Mouse (Mus musculus): ENCODE data around the gene Zfp689. TPM values are rescaled to one million over a fixed set of nuclear protein-coding genes. Genes with fewer than 3 reads are reported as not detected.
A peak's percentile ranks its signal among the peaks of the same experiment; 100 is the strongest.

Zfp689 gene
- polyA plus RNA-seq, 1 experiment from 2014 or later = 9.6 TPM

- Histone ChIP-seq H3K4me1 (ENCODE audit: insufficient read depth) (peaks cover 14% of the 10 kb centered on the region; the same call in 1 of the 2 replicates), H3K27me3 (ENCODE audit: insufficient read depth, low read length) (no peaks in the 10 kb centered on the region), H3K9me3 (ENCODE audit: low read depth, low read length) (no peaks in the 10 kb centered on the region), H3K4me3 (ENCODE audit: low read depth, low read length) (no peak overlapping the region), H3K36me3 (ENCODE audit: insufficient read depth) (peaks cover 47% of the 10 kb centered on the region), H3K9ac (no peak overlapping the region), H3K4me2 (no peak overlapping the region), H3K27ac (ENCODE audit: low read depth) (no peak overlapping the region)
- ATAC-seq (ENCODE audit: insufficient read depth) (no peak), DNase-seq (no peak)
- 87% methylated on average over 7 of the region's 7 CpGs for WGBS
- no peak for TF ChIP-seq CTCF (IDR thresholded peaks at IDR 0.05; ENCODE audit: low read depth)
These were observed 5.9 kb upstream of the Zfp689 start for GRCm38 (mm10) chr7:127454905-127455304.

DNA sequence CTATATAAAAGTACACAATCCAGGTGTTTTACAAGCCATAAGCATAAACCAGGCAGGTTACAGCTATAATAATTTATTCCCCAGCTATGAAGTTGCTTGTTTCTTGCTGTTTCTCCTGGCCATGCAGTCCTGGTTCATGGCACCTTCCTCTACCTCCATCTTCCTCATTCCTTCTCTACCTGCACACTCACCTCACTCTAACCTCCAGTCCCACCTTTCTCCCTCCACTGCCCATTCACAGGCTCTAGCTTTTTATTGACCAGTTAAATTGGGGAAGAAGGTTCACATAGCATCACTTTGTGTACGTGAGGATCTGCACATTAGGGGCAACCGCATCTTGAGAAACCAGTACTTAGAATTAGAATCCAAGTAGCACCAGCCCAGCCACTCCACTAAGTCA, 4.1 kb upstream of the Zfp689 start:
- WGBS = 92% methylated on average over 2 of the region's 2 CpGs
- Histone ChIP-seq H3K9ac (no peak overlapping the region), H3K4me1 (ENCODE audit: insufficient read depth) (peaks cover 14% of the 10 kb centered on the region; the same call in 1 of the 2 replicates), H3K27me3 (ENCODE audit: insufficient read depth, low read length) (no peaks in the 10 kb centered on the region), H3K4me2 (no peak overlapping the region), H3K36me3 (ENCODE audit: insufficient read depth) (peaks cover 36% of the 10 kb centered on the region), H3K4me3 (ENCODE audit: low read depth, low read length) (no peak overlapping the region), H3K9me3 (ENCODE audit: low read depth, low read length) (no peaks in the 10 kb centered on the region), H3K27ac (ENCODE audit: low read depth) (no peak overlapping the region)
- DNase-seq (no peak), ATAC-seq (ENCODE audit: insufficient read depth) (no peak)
- no peak for TF ChIP-seq CTCF (IDR thresholded peaks at IDR 0.05; ENCODE audit: low read depth)

DNA sequence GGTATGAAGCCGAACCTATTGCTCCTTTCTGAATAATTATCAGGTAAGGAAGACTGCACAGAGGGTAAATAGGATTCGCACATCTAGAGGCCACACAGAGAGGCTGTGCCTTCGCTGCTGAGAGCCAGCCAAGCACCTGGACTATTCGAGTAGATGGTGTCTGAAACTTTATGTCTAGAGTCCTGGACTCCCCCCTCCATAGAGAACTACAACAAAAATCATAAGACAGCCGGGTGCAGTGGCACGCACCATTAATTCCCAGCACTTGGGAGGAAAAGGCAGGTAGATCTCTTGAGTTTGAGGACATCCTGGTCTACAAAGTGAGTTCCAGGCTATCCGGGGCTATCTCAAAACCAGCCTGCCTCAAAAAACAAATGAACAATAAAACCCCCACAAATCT, 1.0 kb upstream of the Zfp689 start:
- peak overlapping the region; percentile 85 for H3K4me3 ChIP-seq (ENCODE audit: low read depth, low read length)
- TF ChIP-seq CTCF (IDR thresholded peaks at IDR 0.05; ENCODE audit: low read depth) = no peak
- H3K4me2 ChIP-seq = peak overlapping the region; percentile 87
- H3K27me3 ChIP-seq (ENCODE audit: insufficient read depth, low read length) = no peaks in the 10 kb centered on the region
- peak overlapping the region; percentile 40; the same call in 1 of the 2 replicates for H3K27ac ChIP-seq (ENCODE audit: low read depth)
- 80% methylated on average over 7 of the region's 7 CpGs for WGBS
- no peaks in the 10 kb centered on the region for H3K9me3 ChIP-seq (ENCODE audit: low read depth, low read length)
- peaks cover 30% of the 10 kb centered on the region for H3K36me3 ChIP-seq (ENCODE audit: insufficient read depth)
- ATAC-seq (ENCODE audit: insufficient read depth) = no peak
- H3K4me1 ChIP-seq (ENCODE audit: insufficient read depth) = peaks cover 14% of the 10 kb centered on the region; the same call in 1 of the 2 replicates
- peak overlapping the region; percentile 89 for H3K9ac ChIP-seq
- DNase-seq = no peak

DNA sequence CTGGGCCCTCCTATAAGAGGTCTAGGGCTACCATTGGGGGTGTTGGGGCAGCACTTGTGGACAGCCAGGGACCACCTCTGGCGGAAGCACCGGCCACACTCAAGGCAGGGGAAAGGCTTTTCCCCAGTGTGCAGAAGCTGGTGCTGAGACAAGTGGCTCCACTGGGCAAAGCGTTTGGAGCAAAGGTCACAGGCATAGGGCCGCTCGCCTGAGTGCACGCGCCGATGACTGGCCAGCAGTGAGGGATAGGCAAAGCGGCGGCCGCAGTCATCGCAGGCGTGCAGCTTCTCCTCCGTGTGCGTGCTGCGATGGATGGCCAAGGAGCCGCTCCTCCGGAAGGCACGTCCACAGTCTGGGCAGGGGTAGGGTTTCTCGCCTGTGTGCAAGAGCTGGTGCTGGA, 5.0 kb downstream of the Zfp689 start:
- Histone ChIP-seq H3K36me3 (ENCODE audit: insufficient read depth) (peaks cover 38% of the 10 kb centered on the region), H3K27ac (ENCODE audit: low read depth) (no peak overlapping the region), H3K4me3 (ENCODE audit: low read depth, low read length) (no peak overlapping the region), H3K9ac (no peak overlapping the region), H3K4me2 (no peak overlapping the region), H3K4me1 (ENCODE audit: insufficient read depth) (no peaks in the 10 kb centered on the region), H3K9me3 (ENCODE audit: low read depth, low read length) (no peaks in the 10 kb centered on the region), H3K27me3 (ENCODE audit: insufficient read depth, low read length) (no peaks in the 10 kb centered on the region)
- ATAC-seq (ENCODE audit: insufficient read depth) = no peak
- DNase-seq = no peak
- 89% methylated on average over 20 of the region's 20 CpGs for WGBS
- TF ChIP-seq CTCF (IDR thresholded peaks at IDR 0.05; ENCODE audit: low read depth) = no peak

DNA sequence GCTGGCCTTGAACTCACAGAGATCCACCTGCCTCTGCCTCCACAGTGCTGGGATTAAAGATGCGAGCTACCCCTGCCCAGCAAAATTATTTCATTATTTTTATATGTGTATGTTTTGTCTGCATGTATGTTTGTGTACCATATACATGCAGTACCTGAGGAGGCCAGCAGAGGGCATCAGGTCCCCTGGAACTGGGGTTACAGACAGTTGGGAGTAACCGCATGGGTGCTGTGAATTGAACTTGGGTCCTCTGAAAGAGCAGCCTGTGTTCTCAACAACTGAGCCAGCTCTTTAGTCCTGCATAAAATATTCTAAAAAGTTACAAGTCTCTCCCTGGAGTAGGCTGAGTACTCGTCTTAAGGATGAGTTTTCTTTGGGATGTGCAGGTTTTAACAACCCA, 11.2 kb downstream of the Zfp689 start:
- TF ChIP-seq CTCF (IDR thresholded peaks at IDR 0.05; ENCODE audit: low read depth) = peak; percentile 51
- Histone ChIP-seq H3K4me1 (ENCODE audit: insufficient read depth) (no peaks in the 10 kb centered on the region), H3K36me3 (ENCODE audit: insufficient read depth) (peaks cover 8% of the 10 kb centered on the region; the same call in 1 of the 2 replicates), H3K4me2 (no peak overlapping the region), H3K9me3 (ENCODE audit: low read depth, low read length) (peaks cover 6% of the 10 kb centered on the region; the same call in 1 of the 2 replicates), H3K27ac (ENCODE audit: low read depth) (no peak overlapping the region), H3K4me3 (ENCODE audit: low read depth, low read length) (no peak overlapping the region), H3K27me3 (ENCODE audit: insufficient read depth, low read length) (no peaks in the 10 kb centered on the region), H3K9ac (no peak overlapping the region)
- ATAC-seq (ENCODE audit: insufficient read depth) (no peak), DNase-seq (peak; percentile 23)
- WGBS = 90% methylated on average over 3 of the region's 3 CpGs

- no peak overlapping the region for H3K9ac ChIP-seq
- 83% methylated on average over 4 of the region's 4 CpGs for WGBS
- TF ChIP-seq CTCF (IDR thresholded peaks at IDR 0.05; ENCODE audit: low read depth) = no peak
- H3K27me3 ChIP-seq (ENCODE audit: insufficient read depth, low read length) = no peaks in the 10 kb centered on the region
- no peak overlapping the region for H3K27ac ChIP-seq (ENCODE audit: low read depth)
- H3K36me3 ChIP-seq (ENCODE audit: insufficient read depth) = no peaks in the 10 kb centered on the region
- no peak overlapping the region for H3K4me3 ChIP-seq (ENCODE audit: low read depth, low read length)
- H3K4me1 ChIP-seq (ENCODE audit: insufficient read depth) = no peaks in the 10 kb centered on the region
- ATAC-seq (ENCODE audit: insufficient read depth) (no peak), DNase-seq (no peak)
- H3K4me2 ChIP-seq = no peak overlapping the region
- peaks cover 6% of the 10 kb centered on the region; the same call in 1 of the 2 replicates for H3K9me3 ChIP-seq (ENCODE audit: low read depth, low read length)
These were observed 13.8 kb downstream of the Zfp689 start for GRCm38 (mm10) chr7:127435206-127435605.

- Histone ChIP-seq H3K4me1 (ENCODE audit: insufficient read depth) (no peaks in the 10 kb centered on the region), H3K4me3 (ENCODE audit: low read depth, low read length) (no peak overlapping the region), H3K27ac (ENCODE audit: low read depth) (no peak overlapping the region), H3K27me3 (ENCODE audit: insufficient read depth, low read length) (peaks cover 12% of the 10 kb centered on the region; the same call in 1 of the 2 replicates), H3K36me3 (ENCODE audit: insufficient read depth) (no peaks in the 10 kb centered on the region), H3K9me3 (ENCODE audit: low read depth, low read length) (no peaks in the 10 kb centered on the region), H3K4me2 (no peak overlapping the region), H3K9ac (no peak overlapping the region)
- no peak for TF ChIP-seq CTCF (IDR thresholded peaks at IDR 0.05; ENCODE audit: low read depth)
- no peak for DNase-seq
- no peak for ATAC-seq (ENCODE audit: insufficient read depth)
- 57% methylated on average over 3 of the region's 3 CpGs for WGBS
These were observed 22.6 kb downstream of the Zfp689 start for GRCm38 (mm10) chr7:127426354-127426753.

- DNase-seq (no peak), ATAC-seq (ENCODE audit: insufficient read depth) (no peak)
- H3K9ac ChIP-seq = no peak overlapping the region
- peaks cover 12% of the 10 kb centered on the region; the same call in 1 of the 2 replicates for H3K27me3 ChIP-seq (ENCODE audit: insufficient read depth, low read length)
- no peak for TF ChIP-seq CTCF (IDR thresholded peaks at IDR 0.05; ENCODE audit: low read depth)
- no peaks in the 10 kb centered on the region for H3K36me3 ChIP-seq (ENCODE audit: insufficient read depth)
- no peak overlapping the region for H3K4me2 ChIP-seq
- H3K27ac ChIP-seq (ENCODE audit: low read depth) = no peak overlapping the region
- H3K4me1 ChIP-seq (ENCODE audit: insufficient read depth) = no peaks in the 10 kb centered on the region
- no peaks in the 10 kb centered on the region for H3K9me3 ChIP-seq (ENCODE audit: low read depth, low read length)
- no peak overlapping the region for H3K4me3 ChIP-seq (ENCODE audit: low read depth, low read length)
- WGBS = 80% methylated on average over 2 of the region's 2 CpGs
These were observed 23.0 kb downstream of the Zfp689 start for GRCm38 (mm10) chr7:127425911-127426310.

Measured in lung, embryonic 14.5 days (tissue).